Mouse (Mus musculus) layer of hippocampus, postnatal 10 days (tissue): ENCODE data around the gene Fryl. TPM values are rescaled to one million over a fixed set of nuclear protein-coding genes. Genes with fewer than 3 reads are reported as not detected.
A peak's percentile ranks its signal among the peaks of the same experiment; 100 is the strongest.

Experiments
- DNase-seq, 2 experiments: peaks; one replicate each; pipeline ENCODE4 v3.0.0; 2021; ENCODE audit warnings: low spot score in 2 of 2
- total RNA-seq, 2 experiments: library from RNA; stranded (reverse); gene quantifications; 2 replicates each; pipeline ENCODE4 v1.2.3; 2021

The Fryl gene
- total RNA-seq, 2 experiments from 2014 or later: 66.1 to 71.6 TPM

DNA sequence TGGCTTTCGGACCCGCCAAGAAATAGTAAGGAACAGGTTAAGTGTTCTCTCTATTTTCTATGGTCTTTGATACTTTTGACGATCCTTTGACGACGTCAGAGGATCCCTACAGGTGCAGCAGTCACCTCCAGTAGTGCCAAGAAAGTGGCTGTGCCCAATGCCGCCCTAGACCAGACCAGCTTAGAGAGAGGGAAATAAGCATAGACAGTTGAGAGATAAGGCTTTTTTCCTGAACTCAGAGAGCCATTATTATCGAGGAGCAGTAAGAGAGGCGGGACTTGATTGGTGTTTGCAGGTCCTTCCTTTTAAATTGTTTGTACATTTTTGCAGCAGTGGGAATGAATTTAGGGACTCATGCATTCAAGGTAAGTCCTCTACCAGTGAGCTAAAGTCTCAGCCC is 1.3 kb upstream of the Fryl start:
- no peak for DNase-seq

- no peak for DNase-seq
These were observed 677 bp upstream of the Fryl start for GRCm38 (mm10) chr5:73257096-73257495.

- DNase-seq: peak; percentile 65 to 75
These were observed 833 bp downstream of the Fryl start for GRCm38 (mm10) chr5:73255321-73256251.

GRCm38 (mm10) chr5:73254660-73255059 is 1.8 kb downstream of the Fryl start:
- DNase-seq: no peak

DNA sequence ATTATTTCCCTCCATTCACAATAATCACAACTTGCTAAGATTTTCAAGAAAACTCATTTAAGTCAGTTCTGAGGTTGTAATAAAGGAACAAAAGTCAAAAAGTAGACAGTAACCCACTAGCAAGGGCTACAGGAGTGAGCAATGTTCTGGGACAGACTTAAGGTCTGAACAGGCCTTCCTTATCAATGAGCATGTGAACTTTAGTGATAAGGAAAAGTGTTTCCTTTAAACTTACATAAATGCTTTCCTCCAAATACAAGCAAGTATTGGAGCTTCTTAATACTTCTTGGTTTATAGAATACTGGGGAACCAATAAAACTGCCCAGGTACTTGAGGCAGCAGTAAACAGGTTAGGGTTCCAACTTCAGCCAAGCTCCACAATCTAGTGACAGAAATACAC is 3.7 kb downstream of the Fryl start:
- no peak for DNase-seq

GRCm38 (mm10) chr5:73249341-73249740 is 7.1 kb downstream of the Fryl start:
- no peak for DNase-seq

- DNase-seq: no peak
These were observed 8.2 kb downstream of the Fryl start for GRCm38 (mm10) chr5:73248211-73248610.

DNA sequence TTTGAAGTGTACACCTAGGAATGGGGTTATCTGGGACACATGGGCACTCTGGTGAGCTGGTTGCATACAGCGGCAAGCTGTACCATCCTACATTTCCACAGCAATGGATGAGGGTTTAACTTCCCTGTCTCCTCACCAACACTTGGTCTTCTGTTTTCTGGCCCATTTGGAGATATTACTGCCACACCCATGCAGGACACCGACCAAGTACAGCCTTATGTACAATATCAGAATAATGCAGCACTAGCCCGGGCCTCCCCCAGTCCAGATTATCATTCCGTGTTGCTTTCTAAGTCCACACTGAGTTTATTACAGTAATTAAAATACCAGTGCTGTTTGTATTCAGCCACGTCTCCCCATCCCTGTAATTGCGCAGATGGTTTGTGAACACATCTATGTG is 10.0 kb downstream of the Fryl start:
- DNase-seq: no peak

DNA sequence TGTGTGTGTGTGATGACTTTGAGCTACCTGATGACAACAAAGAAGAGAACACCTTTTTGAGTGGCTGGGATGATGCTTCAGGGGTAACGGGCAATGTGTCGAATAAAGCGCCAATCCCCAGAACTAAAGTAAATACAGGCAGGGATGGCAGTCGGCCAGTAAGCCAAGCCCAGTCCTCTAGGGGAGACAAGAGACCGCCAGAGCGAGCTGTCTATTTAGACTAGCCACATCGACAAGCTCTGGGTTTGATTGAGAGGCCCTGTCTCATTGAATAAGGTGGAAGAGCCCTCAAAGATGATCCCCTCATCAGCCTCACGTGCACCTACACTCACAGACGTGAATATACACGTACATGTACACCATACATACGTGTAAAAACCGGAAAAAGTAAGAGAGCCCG is 12.0 kb downstream of the Fryl start:
- peak; percentile 45 to 54 for DNase-seq

DNA sequence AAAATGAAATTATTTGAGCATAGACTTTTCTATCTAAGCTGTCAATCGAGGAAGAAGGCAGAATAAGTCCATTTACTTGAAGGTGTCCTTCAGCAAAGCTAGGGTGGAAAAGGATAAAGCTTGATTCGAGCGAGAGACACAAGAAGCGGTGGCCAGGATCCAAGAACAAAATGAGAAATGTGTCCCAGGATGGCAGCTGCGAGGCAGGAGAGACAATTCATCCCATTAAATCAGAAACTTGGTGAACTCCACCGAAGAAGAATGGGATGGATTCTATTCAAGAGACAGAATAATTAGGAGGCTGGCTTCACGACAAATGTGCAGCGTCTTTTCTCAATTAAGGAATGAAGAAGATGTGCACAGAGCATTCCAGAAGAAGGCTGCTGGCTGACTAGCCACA is 14.5 kb downstream of the Fryl start:
- no peak for DNase-seq

- no peak for DNase-seq
These were observed 15.1 kb downstream of the Fryl start for GRCm38 (mm10) chr5:73241332-73241731.

DNA sequence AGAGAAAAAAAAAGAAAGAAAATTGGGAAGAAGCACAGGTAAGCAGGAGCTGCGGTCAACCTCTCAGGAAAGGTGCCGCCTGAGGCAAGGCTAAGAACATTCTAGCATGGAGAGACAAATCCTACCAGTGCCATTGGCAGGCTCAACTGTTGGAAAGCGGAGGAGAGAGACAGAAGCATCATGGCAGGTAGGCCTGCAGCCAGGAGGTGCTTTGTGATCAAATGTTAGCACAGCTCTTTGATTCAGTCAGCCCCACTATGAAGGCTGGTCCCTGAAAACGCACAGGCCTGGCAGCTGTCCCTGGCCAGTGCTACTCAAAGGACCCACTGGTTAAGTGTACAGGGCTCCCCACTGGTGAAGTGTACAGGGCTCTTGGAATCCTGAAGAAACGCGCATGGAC is 16.0 kb downstream of the Fryl start:
- peak in 1 of 2 experiments; percentile 44 for DNase-seq

DNA sequence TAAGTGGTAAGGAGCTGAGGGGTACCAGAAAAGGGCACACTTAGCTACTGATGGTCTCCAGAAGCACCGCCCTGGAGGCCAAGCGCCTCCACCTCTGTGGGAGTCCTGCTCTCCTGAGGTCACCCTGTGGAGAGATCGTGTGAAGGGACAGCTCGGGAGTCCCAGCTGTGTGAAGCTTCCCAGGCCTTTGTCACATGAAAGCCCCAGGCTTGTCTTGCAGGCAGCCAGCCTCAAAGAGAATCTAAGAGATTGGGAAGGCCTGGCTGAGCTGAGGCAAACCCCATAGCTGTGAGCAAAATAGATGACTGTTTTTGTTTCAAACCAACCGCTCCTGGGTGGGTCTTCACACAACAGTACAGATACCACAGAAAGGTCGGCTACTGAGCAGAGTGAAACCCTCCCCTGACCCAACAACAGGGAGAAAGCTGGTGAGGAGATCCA is 19.5 kb downstream of the Fryl start:
- DNase-seq: no peak

- no peak for DNase-seq
These were observed 21.2 kb downstream of the Fryl start for GRCm38 (mm10) chr5:73235201-73235600.

DNA sequence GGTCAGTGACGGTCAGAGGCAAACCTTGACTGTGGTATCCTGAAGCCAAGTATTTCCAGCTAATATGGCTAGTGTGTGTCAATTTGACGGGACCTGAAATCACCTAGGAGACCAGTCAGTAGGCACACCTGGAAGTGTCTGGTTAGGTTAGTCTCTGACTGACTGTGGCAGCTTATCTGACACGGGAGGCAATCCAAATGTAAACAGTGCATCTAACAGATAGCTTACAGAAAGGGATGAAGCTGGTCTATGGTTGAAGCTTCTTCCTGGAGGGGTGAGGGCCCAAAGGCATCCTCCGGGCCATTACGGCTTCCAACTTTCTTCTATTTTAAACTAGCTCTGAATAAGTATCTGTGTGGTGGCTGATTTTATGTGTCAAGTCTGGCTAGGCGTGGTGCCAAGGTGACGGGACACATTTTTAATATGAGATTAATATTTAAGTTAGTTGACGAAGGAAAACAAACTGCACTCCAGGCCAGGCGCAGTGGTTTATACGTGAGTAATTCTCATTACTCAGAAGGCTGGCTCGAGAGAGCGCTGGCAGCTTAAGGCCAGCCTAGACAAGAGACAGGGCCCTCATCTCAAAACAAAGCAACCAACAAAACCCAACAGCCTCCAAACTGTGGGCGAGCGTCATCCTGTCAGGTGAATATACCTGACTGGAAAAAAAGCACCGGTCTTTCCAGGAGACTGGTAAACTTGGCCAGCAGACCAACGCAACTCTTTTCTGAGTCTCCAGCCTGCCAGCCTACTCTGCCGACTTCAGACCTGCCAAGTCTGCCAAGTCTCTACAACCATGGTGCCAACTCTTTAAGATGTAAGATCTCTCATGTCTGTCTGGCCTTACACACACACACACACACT is 23.2 kb downstream of the Fryl start:
- DNase-seq: no peak

- no peak for DNase-seq
These were observed 24.2 kb downstream of the Fryl start for GRCm38 (mm10) chr5:73232267-73232666.

GRCm38 (mm10) chr5:73231835-73232234 is 24.6 kb downstream of the Fryl start:
- no peak for DNase-seq

- DNase-seq: no peak
These were observed 26.2 kb downstream of the Fryl start for GRCm38 (mm10) chr5:73230171-73230570.

DNA sequence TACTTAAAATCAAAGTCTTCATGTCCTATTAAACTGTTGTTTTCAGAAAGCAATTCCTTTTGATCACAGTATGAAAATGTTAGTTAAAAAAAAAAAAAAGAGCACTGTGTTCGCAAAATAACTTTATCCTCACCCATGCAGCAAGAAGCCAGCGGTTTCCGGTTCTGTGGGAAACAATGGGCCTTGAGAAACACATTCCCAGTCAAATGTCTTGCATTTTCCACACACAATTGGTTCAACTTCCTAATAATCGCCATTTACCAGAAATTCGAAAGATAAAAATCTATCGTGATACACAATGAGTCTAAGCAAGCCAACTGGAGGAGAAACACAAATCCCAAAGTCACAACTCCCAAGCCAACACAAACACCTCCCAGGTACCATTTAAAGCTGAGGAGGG is 27.0 kb downstream of the Fryl start:
- DNase-seq: no peak

DNA sequence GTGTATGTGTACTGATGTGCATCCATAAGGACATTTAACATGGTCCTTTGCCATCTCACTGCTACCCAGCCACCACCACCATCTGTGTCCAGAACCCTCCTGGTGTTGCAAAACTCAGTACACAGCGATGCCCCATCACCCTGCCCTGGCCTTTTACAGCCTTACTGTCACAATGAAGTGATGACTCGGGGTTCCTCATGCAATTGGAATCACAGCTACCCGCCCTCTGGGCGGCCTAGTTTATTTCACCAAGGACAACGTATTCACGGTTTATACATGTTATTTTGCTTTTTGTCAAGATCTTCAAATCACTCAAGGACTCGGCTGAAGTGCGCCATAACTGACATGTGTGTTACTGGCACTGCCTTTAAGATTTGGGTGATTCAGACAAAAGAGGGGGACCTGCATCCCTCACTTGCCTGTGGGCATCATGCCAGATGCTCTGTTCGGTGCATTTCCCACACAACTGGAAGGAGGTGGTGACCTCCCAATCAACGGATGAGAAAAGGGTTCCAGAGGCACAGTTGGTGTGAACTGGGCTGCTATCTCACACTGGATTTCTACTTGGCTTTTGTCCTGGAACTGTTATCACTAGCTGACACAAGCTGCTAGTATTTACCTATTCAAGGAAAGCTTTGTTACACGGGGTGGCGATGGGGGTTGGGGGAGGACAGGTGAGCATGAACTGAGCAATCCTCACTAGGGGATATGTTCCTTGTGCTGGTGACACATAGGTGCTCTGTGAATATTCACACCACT is 27.9 kb downstream of the Fryl start:
- no peak for DNase-seq

DNA sequence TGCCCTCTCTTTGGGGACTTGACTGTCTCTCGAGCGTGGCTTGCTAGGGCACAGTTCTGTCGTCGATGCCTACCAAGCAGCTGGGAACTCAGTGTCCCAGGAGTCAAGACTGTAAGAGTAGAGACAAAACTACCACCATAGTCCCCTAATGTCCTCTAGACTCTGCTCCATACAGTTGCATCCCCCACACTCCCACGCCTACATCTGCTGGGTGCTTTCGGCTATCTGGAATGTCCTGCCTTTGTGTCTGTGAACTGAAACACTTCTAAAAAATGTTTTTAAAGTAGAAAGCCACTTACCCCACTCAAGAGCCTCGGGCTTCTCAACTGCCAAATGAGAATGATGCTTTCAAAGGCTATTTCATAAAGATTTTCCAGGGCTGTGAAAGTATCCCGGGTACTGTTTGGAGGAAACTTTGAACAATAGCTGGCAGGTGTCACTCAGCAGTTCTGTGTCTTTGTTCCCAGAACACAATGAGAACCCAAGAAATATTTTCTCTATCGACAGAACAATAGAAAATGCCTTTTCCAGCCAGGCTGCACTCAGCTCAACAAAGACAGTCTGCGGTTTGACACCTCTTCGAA is 28.8 kb downstream of the Fryl start:
- no peak for DNase-seq
